Mouse (Mus musculus) MEL (cell line): Measurements from ENCODE around the gene Gm10135.

ENCODE experiments used
- GABPA ChIP-seq: IDR thresholded peaks from 2 replicates; pipeline ENCODE4 v1.6.1; 2012; ENCODE audit warnings: low read depth, mild to moderate bottlenecking, inconsistent platforms, low read length, improper control_type of control experiment, moderate library complexity
- POLR2A ChIP-seq, 2 experiments: IDR thresholded peaks; 2 replicates each; pipeline ENCODE4 v1.6.1; 2011 to 2012; ENCODE audit warnings: low read length in 2 of 2, mild to moderate bottlenecking in 2 of 2, control low read depth in 1 of 2, improper control_type of control experiment in 1 of 2, low read depth in 1 of 2, moderate library complexity in 1 of 2; ENCODE audit not compliant: control insufficient read depth in 1 of 2, insufficient read depth in 1 of 2, poor library complexity in 1 of 2

- TF ChIP-seq POLR2A (IDR thresholded peaks at IDR 0.05; ENCODE audit: control insufficient read depth in 1 of 2, insufficient read depth in 1 of 2, low read depth in 1 of 2, low read length in 2 of 2, poor library complexity in 1 of 2) (no peak), GABPA (no peak)
Observed at GRCm38 (mm10) chr5:72965706-72966105, 8.8 kb downstream of the Gm10135 start.
